Mouse (Mus musculus): ENCODE data around the gene D430041D05Rik.

DNA sequence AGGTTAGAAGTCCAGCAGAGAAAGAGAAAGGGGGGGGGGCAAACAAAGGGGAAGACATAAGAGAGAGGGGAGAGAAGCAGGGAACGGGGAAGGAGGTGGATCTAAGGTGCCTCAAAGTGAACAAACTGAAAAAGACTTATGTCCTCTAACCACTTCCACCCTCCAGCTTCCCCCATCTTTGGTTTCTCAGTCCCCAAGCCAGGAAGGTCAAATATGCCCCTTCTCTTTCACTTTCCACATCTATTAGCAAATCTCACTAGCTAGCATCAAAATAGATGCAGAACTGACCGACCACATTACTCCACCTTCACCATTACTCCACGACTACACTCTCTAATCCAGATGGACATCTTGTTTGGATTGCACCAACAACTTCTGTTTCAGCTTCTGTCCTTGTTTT is 39.9 kb upstream of the D430041D05Rik start:
- no peak for TF ChIP-seq CTCF (IDR thresholded peaks at IDR 0.05; ENCODE audit: extremely low read depth, insufficient read depth, low read length)
- no peak for TF ChIP-seq POLR2A (IDR thresholded peaks at IDR 0.05; ENCODE audit: extremely low read depth, insufficient read depth, low read length)
